Mouse (Mus musculus) naive thymus-derived CD4-positive, alpha-beta T cell, adult 2 months (primary cell): Measurements from ENCODE around the gene Ppp6r3.

Experiments
- DNase-seq: peaks from one replicate; pipeline ENCODE4 v3.0.0-alpha.2; 2011; ENCODE audit warnings: low read depth

The Ppp6r3 gene

GRCm38 (mm10) chr19:3575632-3576384, at the start of gene Ppp6r3:
Ppp6r3 (minus strand) TSS chr19:3575749.
- peak; percentile 99 for DNase-seq

DNA sequence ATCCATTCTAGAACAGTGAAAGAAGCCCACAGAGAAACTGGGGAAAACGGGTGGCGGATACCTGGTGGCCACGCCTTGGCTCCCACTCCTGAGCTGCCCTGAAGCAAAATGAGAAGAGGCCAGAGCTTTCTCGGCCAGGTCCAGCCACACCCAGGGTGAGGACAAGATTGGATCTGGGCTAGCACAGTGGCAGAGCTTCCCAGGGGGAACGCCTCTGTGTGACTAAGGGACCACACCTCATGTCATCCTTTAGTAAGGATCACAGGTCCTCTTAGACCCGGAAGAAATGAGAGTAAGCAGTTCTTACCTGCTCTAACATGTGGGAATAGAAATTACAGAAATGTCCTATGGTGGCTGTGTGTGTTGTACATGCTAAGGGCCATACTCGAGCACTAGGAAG, 49.6 kb upstream of the Ppp6r3 start:
- DNase-seq: no peak

- DNase-seq: peak; percentile 75
These were observed 48.3 kb upstream of the Ppp6r3 start for GRCm38 (mm10) chr19:3623824-3624223.

DNA sequence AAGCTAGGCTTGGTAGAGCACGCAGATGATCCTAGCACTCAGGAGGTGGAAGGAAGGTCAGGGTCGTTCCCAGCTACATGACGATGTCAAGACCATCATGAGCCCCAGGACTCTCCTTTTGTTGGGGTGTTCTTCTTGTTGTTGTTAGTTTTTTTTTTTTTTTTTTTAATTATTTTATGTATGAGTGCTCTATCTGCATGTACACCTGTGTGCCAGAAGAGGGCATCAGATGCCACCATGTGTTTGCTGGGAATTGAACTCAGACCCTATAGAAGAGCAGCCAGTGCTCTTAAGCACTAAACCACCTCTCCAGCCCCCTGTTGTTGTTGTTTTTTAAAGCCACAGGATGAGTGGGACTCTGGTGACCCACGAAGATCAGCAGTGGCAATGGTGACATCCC, 47.7 kb upstream of the Ppp6r3 start:
- no peak for DNase-seq

DNA sequence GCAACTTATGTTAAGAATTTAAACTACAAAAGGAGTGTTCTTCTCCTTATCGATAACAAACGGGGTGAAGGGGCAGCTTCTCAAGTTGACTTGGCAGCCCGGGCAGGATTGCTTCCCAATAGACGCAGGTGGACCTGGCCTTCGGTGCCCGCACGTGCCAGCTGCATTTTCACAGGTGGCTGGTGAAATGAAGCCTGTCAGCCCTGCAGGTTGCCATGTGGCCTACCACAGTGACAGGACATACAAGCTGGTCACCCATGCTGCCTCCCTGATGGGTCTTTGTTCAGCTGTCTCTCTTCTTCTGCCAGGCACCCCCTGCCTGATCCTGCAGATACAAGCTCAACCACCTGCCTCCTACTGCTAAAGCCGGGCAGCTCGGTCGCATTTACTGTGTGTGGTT, 45.3 kb upstream of the Ppp6r3 start:
- DNase-seq: no peak

GRCm38 (mm10) chr19:3619359-3619758, 43.8 kb upstream of the Ppp6r3 start:
- DNase-seq: peak; percentile 30

- no peak for DNase-seq
These were observed 38.4 kb upstream of the Ppp6r3 start for GRCm38 (mm10) chr19:3613991-3614390.

- no peak for DNase-seq
These were observed 37.2 kb upstream of the Ppp6r3 start for GRCm38 (mm10) chr19:3612534-3613273.

DNA sequence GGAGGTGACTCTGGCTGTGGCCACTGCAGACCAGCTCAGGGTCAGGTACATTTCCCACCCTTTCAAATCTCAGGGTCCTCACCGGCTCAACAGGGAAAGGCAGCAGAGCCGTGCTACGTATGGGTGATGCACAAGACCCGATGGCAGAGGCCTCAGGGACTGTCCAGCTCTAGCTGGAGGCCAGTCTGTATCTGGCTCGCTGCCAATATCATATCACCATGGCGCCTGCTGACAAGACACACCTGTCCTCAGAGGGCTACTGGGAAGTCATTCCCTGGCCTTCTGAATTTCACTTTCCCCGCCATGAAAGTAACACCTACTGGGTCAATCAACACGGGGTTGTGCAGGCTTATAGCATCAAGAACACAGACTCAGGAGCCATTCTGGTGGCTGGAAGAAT, 36.2 kb upstream of the Ppp6r3 start:
- DNase-seq: no peak

DNA sequence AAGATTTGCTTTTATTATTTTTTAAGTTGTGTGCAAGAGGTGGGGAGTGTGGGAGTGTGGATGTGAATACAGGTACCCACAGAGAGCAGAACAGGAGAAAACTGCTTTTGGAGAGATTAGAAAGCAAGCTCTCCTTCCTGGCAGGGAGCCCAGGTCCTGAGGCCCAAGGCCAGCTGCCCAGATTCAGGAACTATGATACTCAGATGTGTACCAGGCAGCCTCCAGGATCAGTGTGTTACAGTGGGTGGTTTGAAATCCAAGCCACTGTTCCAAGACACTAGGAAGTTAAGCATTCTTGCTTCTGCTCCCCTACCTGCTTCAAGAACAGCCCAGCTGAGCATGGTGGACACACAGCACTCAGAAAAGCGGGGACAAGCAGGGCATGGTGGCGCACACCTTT, 35.3 kb upstream of the Ppp6r3 start:
- no peak for DNase-seq

- DNase-seq: no peak
These were observed 34.3 kb upstream of the Ppp6r3 start for GRCm38 (mm10) chr19:3609826-3610225.

- no peak for DNase-seq
These were observed 18.8 kb upstream of the Ppp6r3 start for GRCm38 (mm10) chr19:3594316-3594715.

- no peak for DNase-seq
These were observed 18.0 kb upstream of the Ppp6r3 start for GRCm38 (mm10) chr19:3593379-3594055.

GRCm38 (mm10) chr19:3589968-3590367, 14.4 kb upstream of the Ppp6r3 start:
- no peak for DNase-seq

DNA sequence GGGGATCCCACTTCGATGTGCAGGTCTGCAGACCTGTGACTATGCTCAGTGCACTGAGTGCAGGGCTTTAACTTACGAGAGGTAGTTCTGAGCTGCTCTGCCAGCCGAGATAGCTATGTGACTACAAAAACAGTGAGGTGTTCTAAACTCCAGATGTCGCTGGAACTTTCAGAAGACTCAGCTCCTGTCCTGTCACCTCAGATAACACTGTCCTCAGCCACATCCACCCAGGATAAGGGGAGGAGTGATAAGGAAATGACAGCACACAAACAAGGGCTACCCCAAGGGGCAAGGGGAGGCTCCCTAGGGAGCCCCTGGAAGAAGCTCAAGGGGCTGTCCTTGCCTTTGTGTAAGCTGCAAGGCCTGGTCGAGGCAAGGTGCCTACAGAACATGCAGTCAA, 14.0 kb upstream of the Ppp6r3 start:
- no peak for DNase-seq

DNA sequence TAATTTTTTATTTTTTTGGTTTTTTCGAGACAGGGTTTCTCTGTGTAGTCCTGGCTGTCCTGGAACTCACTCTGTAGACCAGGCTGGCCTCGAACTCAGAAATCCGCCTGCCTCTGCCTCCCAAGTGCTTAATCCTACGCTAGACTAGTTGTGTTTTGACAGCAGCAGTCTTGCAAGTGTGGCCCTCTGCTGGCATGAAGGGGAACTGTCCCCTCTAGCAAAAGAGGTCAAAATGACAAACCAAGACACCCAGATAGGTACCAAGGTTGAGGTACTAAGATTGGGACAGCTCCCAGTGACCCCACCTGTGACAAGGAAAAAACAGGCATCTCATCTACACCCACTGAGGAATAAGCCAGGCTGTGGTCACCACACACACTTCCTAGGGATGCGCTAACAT, 12.2 kb upstream of the Ppp6r3 start:
- peak; percentile 69 for DNase-seq

DNA sequence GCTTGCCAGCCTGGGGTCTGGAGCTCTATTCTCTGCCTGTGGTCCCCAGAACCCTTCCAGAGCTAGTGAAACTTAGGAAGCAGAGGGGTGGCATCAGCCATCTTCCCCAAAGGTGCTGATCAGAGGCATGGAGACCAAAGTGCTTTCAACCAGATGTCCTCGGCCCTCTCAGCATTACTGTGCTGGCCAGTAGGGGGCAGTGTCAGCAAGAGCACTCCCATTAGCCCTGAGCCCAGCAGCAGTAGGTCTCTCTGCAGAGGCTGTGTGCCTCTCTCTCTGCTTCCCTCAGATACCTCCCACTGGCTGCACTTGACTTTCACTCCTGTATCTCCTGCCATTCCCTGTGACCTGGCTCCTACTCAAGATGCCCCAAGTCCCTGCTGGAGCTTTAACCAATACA, 11.0 kb upstream of the Ppp6r3 start:
- peak; percentile 71 for DNase-seq

DNA sequence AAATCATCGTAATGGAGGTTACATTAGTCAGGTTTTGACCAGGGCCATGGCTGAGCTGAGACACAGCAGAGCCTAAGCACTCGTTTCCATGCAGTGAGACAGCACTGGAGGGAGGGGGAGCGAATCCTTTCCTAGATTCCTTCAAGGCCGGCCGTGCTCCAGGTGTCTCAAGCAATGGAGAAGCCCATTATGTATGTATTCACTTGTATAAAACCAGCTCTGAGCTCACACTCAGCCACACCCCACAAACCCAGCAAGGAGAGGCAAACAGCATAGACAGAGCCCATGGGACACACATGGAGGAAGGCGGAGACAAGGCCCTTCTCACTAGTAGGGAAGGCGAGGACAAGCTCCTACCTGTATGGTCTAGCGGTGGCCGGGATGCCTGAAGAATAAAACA, 10.5 kb upstream of the Ppp6r3 start:
- no peak for DNase-seq

DNA sequence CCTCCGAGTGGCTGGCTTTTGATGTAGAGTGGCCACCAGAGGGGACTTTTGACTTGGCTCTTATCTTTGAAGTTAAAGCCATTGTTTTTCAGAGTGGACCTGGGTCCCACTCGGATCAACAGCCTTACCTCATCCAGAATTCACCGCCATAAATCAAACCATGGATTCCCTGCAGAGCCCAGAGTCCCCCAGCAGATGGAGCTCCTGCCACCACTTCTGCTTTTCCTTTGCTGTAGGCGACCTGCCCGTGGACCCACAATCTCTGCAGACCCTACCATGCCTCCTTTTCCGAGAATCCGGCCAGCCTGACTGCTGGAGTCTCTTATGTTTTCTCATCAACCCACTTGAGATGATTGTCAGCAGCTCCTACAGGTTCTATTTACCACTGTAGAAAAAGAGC, 5.8 kb upstream of the Ppp6r3 start:
- peak; percentile 74 for DNase-seq

DNA sequence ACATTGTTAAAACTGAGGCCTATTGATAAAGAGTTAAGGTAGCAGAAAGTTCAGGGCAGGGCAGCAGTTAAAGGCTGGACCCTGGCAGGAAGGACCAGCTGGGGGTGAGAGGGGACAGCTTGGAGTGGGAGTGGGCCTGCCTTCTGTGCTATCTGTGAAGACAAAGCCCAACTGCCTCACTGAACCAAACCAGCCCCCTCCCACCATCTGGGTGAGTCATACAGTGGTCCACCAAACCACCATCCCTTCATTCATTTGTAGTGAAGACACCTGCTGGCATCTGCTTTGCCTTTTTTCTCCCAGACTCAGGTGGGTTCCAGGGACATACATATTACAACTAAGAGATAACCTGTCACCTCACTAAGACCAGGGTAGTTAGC, 2.4 kb upstream of the Ppp6r3 start:
- DNase-seq: no peak

GRCm38 (mm10) chr19:3577265-3577910, 1.8 kb upstream of the Ppp6r3 start:
- DNase-seq: no peak

DNA sequence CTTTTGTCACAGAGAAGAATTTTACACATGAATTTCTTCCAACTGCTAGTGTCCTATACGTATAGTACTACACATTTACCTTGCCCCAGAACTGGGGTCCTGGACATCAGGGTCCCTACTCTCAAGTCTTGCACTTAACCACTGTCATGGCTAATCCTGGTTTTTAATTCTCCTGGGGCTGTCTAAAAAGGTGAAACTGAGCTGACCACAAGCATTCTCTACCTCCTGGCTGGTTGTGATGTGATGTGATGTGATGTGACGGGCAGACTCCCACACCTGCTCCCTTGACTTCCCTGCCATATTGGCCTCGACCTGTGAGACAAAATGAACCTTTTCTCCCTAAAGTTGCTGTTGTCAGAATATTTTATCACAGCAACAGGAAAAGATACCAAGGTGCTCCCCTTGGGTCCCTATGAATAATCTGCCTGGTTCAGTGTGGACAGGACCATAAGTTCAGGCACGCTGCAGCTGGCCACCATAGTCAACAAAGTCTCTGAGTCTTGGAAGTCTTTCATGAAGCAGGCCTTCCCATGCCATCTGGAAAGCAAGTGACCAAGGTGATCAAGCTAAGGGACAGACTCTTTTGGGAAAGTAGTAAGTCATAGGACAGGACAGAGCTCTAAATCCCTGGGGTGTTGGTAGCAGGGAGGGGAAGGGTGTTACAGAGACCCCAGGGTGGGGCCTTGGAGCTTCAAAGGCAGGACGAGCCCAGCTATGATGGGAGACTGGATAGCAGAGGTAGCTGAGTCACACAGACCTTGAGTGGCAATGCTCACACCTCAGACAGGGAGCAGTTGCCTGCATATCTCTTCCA, 1.1 kb upstream of the Ppp6r3 start:
- no peak for DNase-seq
